Mouse (Mus musculus): ENCODE data around the gene Cldn34c1. TPM values are rescaled to one million over a fixed set of nuclear protein-coding genes. Genes with fewer than 3 reads are reported as not detected.
"Not testable (repeated sequence)": the region's sequence is repeated elsewhere in the genome, so short reads cannot be mapped to it uniquely, and the experiment has no call there.

Cldn34c1 gene
- 11.8 and 14.2 TPM in 2 replicates for polyA plus RNA-seq (2015; fragmentation: Nextera tagmentation; extraction: Ambion mirVana)

- DNase-seq (ENCODE audit: low spot score) (peak; percentile 87), ATAC-seq (replicated peaks; ENCODE audit: low FRiP score, low read depth) (peak; percentile 99)
- TF ChIP-seq CTCF (IDR thresholded peaks at IDR 0.05; ENCODE audit: low read depth), result no peak
- Histone ChIP-seq H3K9me3 (replicated peaks; ENCODE audit: low read length) (no peaks in the 10 kb centered on the region), H3K27me3 (ENCODE audit: insufficient read depth, low read length) (no peaks in the 10 kb centered on the region), H3K4me3 (replicated peaks; ENCODE audit: low read depth, low read length) (peak within 1 kb of the TSS; percentile 54), H3K9ac (ENCODE audit: low read depth, low read length) (peak within 1 kb of the TSS; percentile 51; the same call in 1 of the 2 replicates), H3K27ac (peak within 1 kb of the TSS; percentile 81), H3K36me3 (ENCODE audit: insufficient read depth, low read length) (no peaks in the 10 kb centered on the region), H3K4me2 (ENCODE audit: low read length) (peak within 1 kb of the TSS; percentile 47), H3K4me1 (replicated peaks; ENCODE audit: insufficient read depth, low read length) (no peaks in the 10 kb centered on the region)
- 10% methylated on average over 66 of the region's 66 CpGs for WGBS
These were observed at the start of gene Cldn34c1 for GRCm38 (mm10) chrX:123103291-123104260. Cldn34c1 (plus strand) TSS chrX:123103495.

- Histone ChIP-seq H3K4me3 (replicated peaks; ENCODE audit: low read depth, low read length) (no peak overlapping the region), H3K9me3 (replicated peaks; ENCODE audit: low read length) (no peaks in the 10 kb centered on the region), H3K4me2 (ENCODE audit: low read length) (no peak overlapping the region), H3K36me3 (ENCODE audit: insufficient read depth, low read length) (no peaks in the 10 kb centered on the region), H3K27ac (no peak overlapping the region), H3K4me1 (replicated peaks; ENCODE audit: insufficient read depth, low read length) (no peaks in the 10 kb centered on the region), H3K9ac (ENCODE audit: low read depth, low read length) (no peak overlapping the region), H3K27me3 (ENCODE audit: insufficient read depth, low read length) (no peaks in the 10 kb centered on the region)
- 89% methylated on average over 3 of the region's 3 CpGs for WGBS
- ATAC-seq (replicated peaks; ENCODE audit: low FRiP score, low read depth), result no peak
- no peak for TF ChIP-seq CTCF (IDR thresholded peaks at IDR 0.05; ENCODE audit: low read depth)
- DNase-seq (ENCODE audit: low spot score), result no peak
These were observed 15.9 kb upstream of the Cldn34c1 start for GRCm38 (mm10) chrX:123087441-123087840.

GRCm38 (mm10) chrX:123102806-123103205, 489 bp upstream of the Cldn34c1 start:
- not testable (repeated sequence) for H3K27me3 ChIP-seq (ENCODE audit: insufficient read depth, low read length); H3K4me1 ChIP-seq (replicated peaks; ENCODE audit: insufficient read depth, low read length); H3K36me3 ChIP-seq (ENCODE audit: insufficient read depth, low read length); H3K9me3 ChIP-seq (replicated peaks; ENCODE audit: low read length); ATAC-seq (replicated peaks; ENCODE audit: low FRiP score, low read depth); H3K9ac ChIP-seq (ENCODE audit: low read depth, low read length)
- H3K4me2 ChIP-seq (ENCODE audit: low read length), result peak overlapping the region; percentile 47
- 24% methylated on average over 5 of the region's 5 CpGs for WGBS
- peak; percentile 14 for DNase-seq (ENCODE audit: low spot score)
- H3K4me3 ChIP-seq (replicated peaks; ENCODE audit: low read depth, low read length), result peak overlapping the region; percentile 54
- peak overlapping the region; percentile 81 for H3K27ac ChIP-seq

- 17% methylated on average over 7 of the region's 7 CpGs for WGBS
- H3K4me1 ChIP-seq (replicated peaks; ENCODE audit: insufficient read depth, low read length); H3K9me3 ChIP-seq (replicated peaks; ENCODE audit: low read length); ATAC-seq (replicated peaks; ENCODE audit: low FRiP score, low read depth); H3K27me3 ChIP-seq (ENCODE audit: insufficient read depth, low read length); H3K27ac ChIP-seq; H3K36me3 ChIP-seq (ENCODE audit: insufficient read depth, low read length): not testable (repeated sequence)
- DNase-seq (ENCODE audit: low spot score), result peak; percentile 27
- Histone ChIP-seq H3K4me3 (replicated peaks; ENCODE audit: low read depth, low read length) (peak overlapping the region; percentile 54), H3K4me2 (ENCODE audit: low read length) (peak overlapping the region; percentile 47), H3K9ac (ENCODE audit: low read depth, low read length) (0 out of 2 replicates have a peak overlapping the region, but pooled peaks have one; percentile 18)
These were observed 1.4 kb downstream of the Cldn34c1 start for GRCm38 (mm10) chrX:123104692-123105091.

- not testable (repeated sequence) for H3K9ac ChIP-seq (ENCODE audit: low read depth, low read length); H3K36me3 ChIP-seq (ENCODE audit: insufficient read depth, low read length); H3K9me3 ChIP-seq (replicated peaks; ENCODE audit: low read length); H3K27ac ChIP-seq; H3K4me3 ChIP-seq (replicated peaks; ENCODE audit: low read depth, low read length); H3K4me1 ChIP-seq (replicated peaks; ENCODE audit: insufficient read depth, low read length); DNase-seq (ENCODE audit: low spot score); ATAC-seq (replicated peaks; ENCODE audit: low FRiP score, low read depth); H3K27me3 ChIP-seq (ENCODE audit: insufficient read depth, low read length); H3K4me2 ChIP-seq (ENCODE audit: low read length)
- no CpG with 5 or more reads among the region's 1 CpGs for WGBS
These were observed 119.1 kb downstream of the Cldn34c1 start, which contains the start of gene Srsx for GRCm38 (mm10) chrX:123222381-123222780. Srsx (minus strand) TSS chrX:123222481.

Other genes starting within 250 kb of the Cldn34c1 start
- gene Gm17521, start 73.8 kb upstream of the Cldn34c1 start, polyA plus RNA-seq (2015; fragmentation: Nextera tagmentation; extraction: Ambion mirVana), result not detected in 2 replicates
- gene Srsx, start 119.0 kb downstream of the Cldn34c1 start, polyA plus RNA-seq (2015; fragmentation: Nextera tagmentation; extraction: Ambion mirVana), result not detected in 2 replicates
- gene Gm17577, start 143.4 kb downstream of the Cldn34c1 start, polyA plus RNA-seq (2015; fragmentation: Nextera tagmentation; extraction: Ambion mirVana), result not detected in 2 replicates